Mouse (Mus musculus): ENCODE measurements around the gene Rp9.
A peak's percentile ranks its signal among the peaks of the same experiment; 100 is the strongest.
"Not testable (repeated sequence)": the region's sequence is repeated elsewhere in the genome, so short reads cannot be mapped to it uniquely, and the experiment has no call there.

Gene Rp9

GRCm38 (mm10) chr9:22461946-22462345, 7.6 kb downstream of the Rp9 start:
- DNase-seq (ENCODE audit: low spot score in 2 of 2): peak in 1 of 2 experiments; percentile 48

DNA sequence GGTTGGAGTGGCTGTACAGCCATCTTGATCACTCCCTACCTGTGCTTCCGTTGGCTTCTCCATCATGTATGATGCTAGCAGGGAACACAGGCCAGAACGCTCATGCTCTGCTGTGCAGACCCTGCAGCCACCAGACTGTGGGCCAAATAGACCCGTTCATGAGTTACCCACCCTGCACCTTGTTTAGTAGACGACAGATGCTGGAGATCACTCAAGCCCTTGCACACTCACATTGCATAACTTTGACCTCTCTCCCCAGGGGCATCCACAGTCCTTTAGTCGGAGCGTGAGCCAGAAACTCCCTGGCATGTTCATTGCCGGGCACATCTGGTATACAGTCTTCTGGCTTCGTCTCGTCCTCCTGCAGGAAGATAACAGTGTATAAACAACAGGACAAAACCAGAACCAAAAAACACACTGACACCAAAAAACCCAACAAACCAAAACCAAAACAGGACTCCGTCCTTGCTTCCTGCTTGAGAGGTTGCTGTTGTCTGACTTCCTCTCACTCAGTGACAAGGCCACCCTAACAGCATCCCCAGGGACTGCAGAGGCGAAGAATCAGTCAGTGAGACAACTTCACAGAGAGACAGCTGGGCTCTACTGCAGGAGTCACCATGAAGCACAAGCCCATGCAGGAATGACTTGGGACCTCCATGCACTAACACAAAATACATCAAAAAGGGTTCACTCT, 12.3 kb downstream of the Rp9 start:
- peak in 1 of 2 experiments; percentile 34 for DNase-seq (ENCODE audit: low spot score in 2 of 2)

GRCm38 (mm10) chr9:22455041-22455440, 14.5 kb downstream of the Rp9 start:
- DNase-seq (ENCODE audit: low spot score in 2 of 2): no peak

GRCm38 (mm10) chr9:22453990-22454389, 15.6 kb downstream of the Rp9 start, which contains the start of gene Gm17545:
TSS of gene Gm17545 (plus strand) at chr9:22454290.
- not testable (repeated sequence) for DNase-seq (ENCODE audit: low spot score in 2 of 2)

DNA sequence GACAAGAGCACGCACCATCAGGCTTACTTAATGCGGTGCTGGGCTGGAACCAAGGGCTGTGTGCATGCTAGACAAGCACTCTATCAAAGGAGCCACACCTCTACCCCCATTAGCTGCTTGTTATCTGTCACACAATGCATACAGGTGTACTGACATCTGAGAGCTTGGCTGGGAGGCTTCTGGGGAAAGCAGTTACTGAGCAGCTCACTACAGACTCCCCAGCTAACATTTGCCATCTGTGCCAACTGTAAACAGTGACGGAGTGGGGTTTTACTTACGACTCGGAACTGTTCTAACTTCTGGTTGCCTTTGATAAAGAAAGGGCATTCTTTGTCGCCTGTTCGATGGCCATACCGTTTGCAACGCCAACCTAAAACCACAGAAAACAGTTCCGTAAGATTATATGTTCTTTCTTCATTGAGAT, 16.0 kb downstream of the Rp9 start:
- DNase-seq (ENCODE audit: low spot score in 2 of 2): no peak

- DNase-seq (ENCODE audit: low spot score in 2 of 2): no peak
Measured at GRCm38 (mm10) chr9:22452697-22453096, 16.8 kb downstream of the Rp9 start.

GRCm38 (mm10) chr9:22449209-22449608, 20.3 kb downstream of the Rp9 start:
- no peak for DNase-seq (ENCODE audit: low spot score in 2 of 2)

GRCm38 (mm10) chr9:22448420-22448819, 21.1 kb downstream of the Rp9 start:
- no peak for DNase-seq (ENCODE audit: low spot score in 2 of 2)

- DNase-seq (ENCODE audit: low spot score in 2 of 2): no peak
Measured at GRCm38 (mm10) chr9:22447213-22447612, 22.3 kb downstream of the Rp9 start.

DNA sequence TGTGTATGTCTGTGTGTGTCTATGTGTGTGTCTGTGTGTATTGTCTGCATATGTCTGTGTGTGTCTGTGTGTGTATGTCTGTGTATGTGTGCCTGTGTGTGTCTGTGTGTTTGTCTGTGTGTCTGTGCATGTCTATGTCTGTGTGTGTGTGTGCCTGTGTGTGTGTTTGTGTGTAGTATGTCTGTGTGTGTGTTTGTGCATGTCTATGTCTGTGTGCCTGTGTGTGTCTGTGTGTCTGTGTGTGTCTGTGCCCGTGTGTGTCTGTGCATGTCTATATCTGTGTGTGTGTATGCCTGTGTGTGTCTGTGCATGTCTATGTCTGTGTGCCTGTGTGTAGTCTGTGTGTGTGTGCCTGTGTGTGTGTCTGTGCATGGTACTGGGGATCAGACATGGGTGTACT, 24.4 kb downstream of the Rp9 start:
- DNase-seq (ENCODE audit: low spot score in 2 of 2): no peak

GRCm38 (mm10) chr9:22443157-22443556, 26.4 kb downstream of the Rp9 start:
- no peak for DNase-seq (ENCODE audit: low spot score in 2 of 2)

- no peak for DNase-seq (ENCODE audit: low spot score in 2 of 2)
Measured at GRCm38 (mm10) chr9:22438826-22439225, 30.7 kb downstream of the Rp9 start.

DNA sequence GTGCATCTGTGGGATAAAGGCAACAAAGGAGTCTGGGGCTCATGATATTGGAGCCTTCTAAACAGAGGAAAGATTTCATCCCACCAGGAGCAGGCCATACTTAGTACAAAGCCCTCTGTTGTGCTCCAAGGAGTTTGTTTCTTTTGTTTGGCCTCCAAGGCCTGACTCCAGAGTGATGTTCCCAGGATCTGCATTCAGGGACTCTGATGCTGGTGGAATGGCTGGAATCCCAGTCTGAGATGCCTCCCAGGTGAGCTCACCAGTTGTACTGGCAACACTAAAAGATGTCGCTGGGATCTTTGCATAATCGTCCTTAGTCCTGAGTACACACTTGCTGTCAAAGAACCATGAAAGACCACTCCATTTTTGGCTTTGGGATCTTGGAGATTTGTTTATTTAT, 35.4 kb downstream of the Rp9 start:
- no peak for DNase-seq (ENCODE audit: low spot score in 2 of 2)

GRCm38 (mm10) chr9:22433221-22433620, 36.3 kb downstream of the Rp9 start:
- DNase-seq (ENCODE audit: low spot score in 2 of 2): no peak

DNA sequence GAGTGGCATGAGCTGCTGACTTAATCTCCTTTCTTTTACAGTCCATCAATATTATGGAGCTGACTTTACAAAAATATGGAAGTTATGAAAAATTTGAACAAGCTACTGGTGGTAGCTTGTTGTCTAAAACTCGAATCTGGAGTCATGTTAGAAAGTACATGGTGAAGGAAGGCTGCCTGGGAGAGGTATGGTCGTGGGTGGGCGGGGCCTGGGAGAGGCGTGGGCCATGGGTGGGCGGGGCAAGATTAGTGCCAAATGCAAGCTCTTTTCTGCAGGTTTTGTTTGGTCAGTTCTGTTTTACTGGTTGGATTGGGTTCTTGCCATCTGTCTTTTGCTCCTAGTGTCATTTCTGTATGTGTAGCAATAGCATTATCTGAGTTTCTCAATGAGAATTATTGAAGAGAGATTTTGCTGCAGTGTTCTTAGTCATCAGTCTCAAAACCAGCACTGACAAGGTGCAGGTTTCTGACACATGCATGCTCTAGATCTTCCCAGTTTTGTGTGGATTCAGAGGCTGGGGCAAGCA, 39.2 kb downstream of the Rp9 start:
- DNase-seq (ENCODE audit: low spot score in 2 of 2): no peak

- DNase-seq (ENCODE audit: low spot score in 2 of 2): no peak
Measured at GRCm38 (mm10) chr9:22429533-22430241, 39.9 kb downstream of the Rp9 start.

- no peak for DNase-seq (ENCODE audit: low spot score in 2 of 2)
Measured at GRCm38 (mm10) chr9:22428666-22429410, 40.7 kb downstream of the Rp9 start.

DNA sequence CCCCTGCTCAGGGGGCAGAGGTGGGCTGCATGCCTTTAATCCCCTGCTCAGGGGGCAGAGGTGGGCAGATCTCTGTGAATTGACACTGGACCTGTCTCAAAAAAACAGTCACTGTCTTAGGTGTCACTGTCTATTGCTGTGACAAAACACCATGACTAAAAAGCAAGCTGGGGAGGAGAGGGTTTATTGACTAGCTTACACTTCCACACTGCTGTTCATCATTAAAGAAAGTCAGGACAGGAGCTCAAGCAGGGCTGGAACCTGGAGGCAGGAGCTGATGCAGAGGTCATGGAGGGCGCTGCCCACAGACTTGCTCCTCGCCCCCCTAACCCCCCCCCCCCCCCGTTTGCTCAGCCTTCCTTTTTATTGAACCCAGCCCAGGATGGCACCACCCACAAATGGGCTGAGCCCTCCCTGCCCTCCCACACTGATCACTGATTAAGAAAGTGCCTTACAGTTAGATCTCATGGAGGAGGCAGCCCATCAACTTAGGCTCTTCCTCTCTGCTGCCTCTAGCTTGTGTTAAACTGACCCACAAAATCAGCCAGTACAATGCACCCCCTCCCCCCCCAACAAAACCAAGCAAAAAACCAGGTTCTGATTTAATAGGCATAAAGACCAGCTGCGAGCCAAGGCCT, 41.4 kb downstream of the Rp9 start:
- DNase-seq (ENCODE audit: low spot score in 2 of 2): no peak

GRCm38 (mm10) chr9:22424719-22425118, 44.8 kb downstream of the Rp9 start:
- DNase-seq (ENCODE audit: low spot score in 2 of 2): no peak

GRCm38 (mm10) chr9:22424196-22424595, 45.3 kb downstream of the Rp9 start:
- no peak for DNase-seq (ENCODE audit: low spot score in 2 of 2)

DNA sequence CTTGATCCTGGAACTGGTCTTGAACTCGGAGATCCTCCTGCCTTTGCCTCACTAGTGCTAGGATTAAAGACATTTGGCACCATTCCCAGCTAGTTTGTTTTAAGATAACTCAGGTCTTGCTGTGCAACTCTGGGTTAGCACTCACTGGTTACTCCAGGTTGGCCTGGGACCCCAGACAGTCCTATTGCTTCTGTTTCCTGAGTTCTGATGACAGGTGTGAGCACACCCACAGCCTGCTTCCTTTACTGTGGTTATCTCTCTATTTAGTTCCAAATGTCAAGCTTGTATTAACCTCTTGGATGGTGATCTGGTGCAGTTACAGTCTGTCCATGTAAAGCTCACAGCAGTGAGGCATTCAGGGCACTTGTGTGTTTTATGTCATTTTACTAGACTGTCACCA, 46.0 kb downstream of the Rp9 start:
- DNase-seq (ENCODE audit: low spot score in 2 of 2): no peak

DNA sequence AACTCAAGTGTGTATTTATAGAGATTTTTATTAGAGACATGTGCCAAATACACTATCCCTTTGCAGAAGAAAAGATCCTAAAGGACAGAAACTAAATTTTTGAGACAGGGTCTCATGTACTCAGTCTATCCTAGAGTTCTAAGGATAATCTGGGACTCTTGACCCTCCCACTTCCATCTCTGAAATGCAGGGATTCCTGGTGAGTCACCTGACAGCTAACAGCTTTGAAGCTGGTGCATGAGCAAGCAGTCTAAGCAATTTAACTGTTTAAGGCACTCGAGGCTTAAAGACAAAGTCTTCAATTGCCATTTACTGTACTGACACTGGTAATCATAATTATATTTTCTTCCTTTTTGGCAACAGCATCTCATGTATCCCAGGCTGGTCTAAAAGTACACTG, 47.0 kb downstream of the Rp9 start:
- DNase-seq (ENCODE audit: low spot score in 2 of 2): no peak

Measured in heart, adult 9 months (tissue).